Mouse (Mus musculus) ES-E14 (cell line): Measurements from ENCODE around the gene Pcsk5.
"Not testable (repeated sequence)": the region's sequence is repeated elsewhere in the genome, so short reads cannot be mapped to it uniquely, and the experiment has no call there.

ENCODE experiments used
- CHD2 ChIP-seq: IDR thresholded peaks from 2 replicates; pipeline ENCODE4 v1.6.1; 2014; ENCODE audit warnings: mild to moderate bottlenecking, low read depth, low read length, inconsistent platforms
- HCFC1 ChIP-seq: IDR thresholded peaks from 2 replicates; pipeline ENCODE4 v1.6.1; 2012; ENCODE audit warnings: low read length, inconsistent platforms, borderline replicate concordance; ENCODE audit not compliant: insufficient read depth
- ZC3H11A ChIP-seq: IDR thresholded peaks from 2 replicates; pipeline ENCODE4 v1.6.1; 2012; ENCODE audit warnings: low read depth, mild to moderate bottlenecking, inconsistent platforms, low read length, borderline replicate concordance
- ZNF384 ChIP-seq: IDR thresholded peaks from 2 replicates; pipeline ENCODE4 v1.6.1; 2012; ENCODE audit warnings: low read depth, low read length, inconsistent platforms

DNA sequence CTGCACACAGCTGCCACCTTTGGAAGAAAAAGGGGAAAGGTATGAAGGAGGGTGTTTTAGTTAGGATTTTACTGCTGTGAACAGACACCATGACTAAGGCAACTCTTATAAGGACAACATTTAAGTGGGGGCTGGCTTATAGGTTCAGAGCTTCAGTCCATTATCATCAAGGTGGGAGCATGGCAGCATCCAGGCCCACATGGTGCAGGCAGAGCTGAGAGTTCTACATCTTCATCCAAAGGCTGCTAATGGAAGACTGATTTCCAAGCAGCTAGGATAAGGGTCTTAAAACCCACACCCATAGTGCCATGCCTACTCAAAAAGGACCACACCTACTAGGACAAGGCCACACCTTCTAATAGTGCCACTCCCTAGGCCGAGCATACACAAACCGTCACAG, 364.3 kb downstream of the Pcsk5 start:
- TF ChIP-seq ZC3H11A, HCFC1, ZNF384, CHD2: not testable (repeated sequence)
